Mouse (Mus musculus) forebrain, embryonic 13.5 days (tissue): ENCODE data around the gene Sept1. TPM values are rescaled to one million over a fixed set of nuclear protein-coding genes. Genes with fewer than 3 reads are reported as not detected.
A peak's percentile ranks its signal among the peaks of the same experiment; 100 is the strongest.
"Not testable (repeated sequence)": the region's sequence is repeated elsewhere in the genome, so short reads cannot be mapped to it uniquely, and the experiment has no call there.

Experiments
- ATAC-seq: fragments of 200-750 bp; cut with Nextera tagmentation; 2 replicates; pipeline ENCODE4 v1.8.0; 2017
- H3K27ac ChIP-seq: fragments of 300-500 bp; sonication (generic); 2 replicates; pipeline ENCODE4 v1.5.1; 2015; ENCODE audit warnings: inconsistent platforms, mild to moderate bottlenecking, moderate library complexity
- H3K27me3 ChIP-seq: fragments of 300-500 bp; sonication (generic); 2 replicates; pipeline ENCODE4 v1.6.1; 2015; ENCODE audit warnings: mild to moderate bottlenecking, inconsistent platforms
- H3K36me3 ChIP-seq: fragments of 300-500 bp; sonication (generic); 2 replicates; pipeline ENCODE4 v1.6.1; 2015; ENCODE audit warnings: mild to moderate bottlenecking, inconsistent platforms; ENCODE audit not compliant: poor library complexity, severe bottlenecking
- H3K4me1 ChIP-seq: fragments of 300-500 bp; sonication (generic); 2 replicates; pipeline ENCODE4 v1.6.1; 2015; ENCODE audit warnings: inconsistent platforms
- H3K4me2 ChIP-seq: fragments of 300-500 bp; sonication (generic); 2 replicates; pipeline ENCODE4 v1.6.1; 2015; ENCODE audit warnings: inconsistent platforms, mild to moderate bottlenecking, moderate library complexity
- H3K4me3 ChIP-seq: fragments of 300-500 bp; sonication (generic); 2 replicates; pipeline ENCODE4 v1.5.1; 2015; ENCODE audit warnings: mild to moderate bottlenecking, inconsistent platforms
- H3K9ac ChIP-seq: fragments of 300-500 bp; sonication (generic); 2 replicates; pipeline ENCODE4 v1.6.1; 2015; ENCODE audit warnings: mild to moderate bottlenecking, inconsistent platforms
- H3K9me3 ChIP-seq: fragments of 300-500 bp; sonication (generic); replicated peaks from 2 replicates; pipeline ENCODE4 v1.6.1; 2016; ENCODE audit warnings: inconsistent platforms
- WGBS: fragments of 180-500 bp; shearing (Covaris S2); methylation state at CpG from one replicate; pipeline ENCODE4 v1.1.7; 2015; 5-methylcytosine and 5-hydroxymethylcytosine counted together
- polyA plus RNA-seq: library from polyadenylated mRNA; unstranded; fragments of >200 nt; fragmentation: Nextera tagmentation; extraction: Ambion mirVana; gene quantifications from 2 replicates; pipeline ENCODE4 v1.2.1, GENCODE M21; 2015

The Sept1 gene
- polyA plus RNA-seq, 1 experiment from 2014 or later: 33.4 TPM

- WGBS: 90% methylated on average over 8 of the region's 8 CpGs
- not testable (repeated sequence) for H3K27me3 ChIP-seq, ATAC-seq, H3K9ac ChIP-seq, H3K9me3 ChIP-seq, H3K4me3 ChIP-seq, H3K27ac ChIP-seq, H3K4me2 ChIP-seq
- Histone ChIP-seq H3K36me3 (peaks cover 41% of the 10 kb centered on the region), H3K4me1 (peaks cover 26% of the 10 kb centered on the region)
Observed at GRCm38 (mm10) chr7:127250511-127250910, 17.6 kb upstream of the Sept1 start.

GRCm38 (mm10) chr7:127244658-127245510, 12.0 kb upstream of the Sept1 start:
- H3K27me3 ChIP-seq: no peaks in the 10 kb centered on the region
- H3K4me1 ChIP-seq: peaks cover 26% of the 10 kb centered on the region
- peak overlapping the region; percentile 90 for H3K9ac ChIP-seq
- peak overlapping the region; percentile 87 for H3K27ac ChIP-seq
- peak overlapping the region; percentile 75 for H3K4me2 ChIP-seq
- ATAC-seq: peak; percentile 67
- WGBS: 14% methylated on average over 23 of the region's 33 CpGs
- H3K9me3 ChIP-seq: no peaks in the 10 kb centered on the region
- H3K4me3 ChIP-seq: peak overlapping the region; percentile 85
- H3K36me3 ChIP-seq: peaks cover 38% of the 10 kb centered on the region

- Histone ChIP-seq H3K27ac (peak within 1 kb of the TSS; percentile 87), H3K4me2 (peak within 1 kb of the TSS; percentile 75), H3K27me3 (no peaks in the 10 kb centered on the region), H3K9me3 (no peaks in the 10 kb centered on the region), H3K36me3 (peaks cover 33% of the 10 kb centered on the region), H3K9ac (peak within 1 kb of the TSS; percentile 90), H3K4me3 (peak within 1 kb of the TSS; percentile 85), H3K4me1 (peaks cover 26% of the 10 kb centered on the region)
- WGBS: under 1% methylated on average over 49 of the region's 56 CpGs
- ATAC-seq: peak; percentile 95
Observed at GRCm38 (mm10) chr7:127243870-127244657, 11.1 kb upstream of the Sept1 start, which contains the start of gene Zfp771. Gene Zfp771 (plus strand): TSS chr7:127244274.

GRCm38 (mm10) chr7:127243361-127243867, 10.5 kb upstream of the Sept1 start:
- no peaks in the 10 kb centered on the region for H3K9me3 ChIP-seq
- peaks cover 26% of the 10 kb centered on the region for H3K4me1 ChIP-seq
- H3K4me3 ChIP-seq: peak overlapping the region; percentile 85
- H3K27ac ChIP-seq: peak overlapping the region; percentile 87
- no peaks in the 10 kb centered on the region for H3K27me3 ChIP-seq
- ATAC-seq: no peak; the same call in 1 of the 2 replicates
- peak overlapping the region; percentile 75 for H3K4me2 ChIP-seq
- peaks cover 35% of the 10 kb centered on the region for H3K36me3 ChIP-seq
- WGBS: 38% methylated on average over 2 of the region's 2 CpGs
- peak overlapping the region; percentile 90; the same call in 1 of the 2 replicates for H3K9ac ChIP-seq

- no peak for ATAC-seq
- Histone ChIP-seq H3K4me3 (peak overlapping the region; percentile 94), H3K9ac (peak overlapping the region; percentile 97; the same call in 1 of the 2 replicates), H3K36me3 (peaks cover 58% of the 10 kb centered on the region), H3K4me2 (peak overlapping the region; percentile 90), H3K27ac (no peak overlapping the region), H3K9me3 (no peaks in the 10 kb centered on the region), H3K27me3 (no peaks in the 10 kb centered on the region), H3K4me1 (peaks cover 38% of the 10 kb centered on the region)
- WGBS: 73% methylated on average over 2 of the region's 2 CpGs
Observed at GRCm38 (mm10) chr7:127234777-127235176, 1.8 kb upstream of the Sept1 start.

- peak overlapping the region; percentile 94 for H3K4me3 ChIP-seq
- H3K4me2 ChIP-seq: peak overlapping the region; percentile 90
- no peaks in the 10 kb centered on the region for H3K9me3 ChIP-seq
- no peak for ATAC-seq
- peak overlapping the region; percentile 99 for H3K27ac ChIP-seq
- no peaks in the 10 kb centered on the region for H3K27me3 ChIP-seq
- 5% methylated on average over 9 of the region's 9 CpGs for WGBS
- H3K9ac ChIP-seq: peak overlapping the region; percentile 97
- H3K36me3 ChIP-seq: peaks cover 60% of the 10 kb centered on the region
- H3K4me1 ChIP-seq: peaks cover 42% of the 10 kb centered on the region
Observed at GRCm38 (mm10) chr7:127233765-127234164, 835 bp upstream of the Sept1 start.

GRCm38 (mm10) chr7:127233368-127233749, 429 bp upstream of the Sept1 start:
- H3K27ac ChIP-seq: peak overlapping the region; percentile 99
- no peaks in the 10 kb centered on the region for H3K27me3 ChIP-seq
- H3K4me2 ChIP-seq: peak overlapping the region; percentile 90
- H3K4me3 ChIP-seq: peak overlapping the region; percentile 94
- H3K9ac ChIP-seq: peak overlapping the region; percentile 97
- WGBS: under 1% methylated on average over 27 of the region's 27 CpGs
- peak; percentile 43; the same call in 1 of the 2 replicates for ATAC-seq
- H3K36me3 ChIP-seq: peaks cover 59% of the 10 kb centered on the region
- no peaks in the 10 kb centered on the region for H3K9me3 ChIP-seq
- H3K4me1 ChIP-seq: peaks cover 42% of the 10 kb centered on the region

- H3K4me3 ChIP-seq: peak overlapping the region; percentile 94
- peak overlapping the region; percentile 90 for H3K4me2 ChIP-seq
- no peaks in the 10 kb centered on the region for H3K9me3 ChIP-seq
- no peaks in the 10 kb centered on the region for H3K27me3 ChIP-seq
- H3K27ac ChIP-seq: peak overlapping the region; percentile 99
- 4% methylated on average over 20 of the region's 20 CpGs for WGBS
- peak overlapping the region; percentile 97 for H3K9ac ChIP-seq
- peaks cover 42% of the 10 kb centered on the region for H3K4me1 ChIP-seq
- peaks cover 45% of the 10 kb centered on the region for H3K36me3 ChIP-seq
- ATAC-seq: no peak
Observed at GRCm38 (mm10) chr7:127231826-127232621, 906 bp downstream of the Sept1 start.

GRCm38 (mm10) chr7:127231376-127231775, 1.6 kb downstream of the Sept1 start:
- Histone ChIP-seq H3K4me3 (peak overlapping the region; percentile 94), H3K27me3 (no peaks in the 10 kb centered on the region), H3K9me3 (no peaks in the 10 kb centered on the region), H3K27ac (peak overlapping the region; percentile 99; the same call in 1 of the 2 replicates), H3K36me3 (peaks cover 39% of the 10 kb centered on the region), H3K4me2 (peak overlapping the region; percentile 90), H3K9ac (peak overlapping the region; percentile 97), H3K4me1 (peaks cover 38% of the 10 kb centered on the region)
- ATAC-seq: no peak
- WGBS: 66% methylated on average over 3 of the region's 3 CpGs

GRCm38 (mm10) chr7:127228615-127229303, 4.2 kb downstream of the Sept1 start:
- no peak for ATAC-seq
- WGBS: 58% methylated on average over 4 of the region's 4 CpGs
- H3K4me2 ChIP-seq: no peak overlapping the region
- H3K4me3 ChIP-seq: no peak overlapping the region
- no peaks in the 10 kb centered on the region for H3K9me3 ChIP-seq
- H3K4me1 ChIP-seq: peaks cover 24% of the 10 kb centered on the region
- no peaks in the 10 kb centered on the region for H3K27me3 ChIP-seq
- no peak overlapping the region for H3K9ac ChIP-seq
- H3K36me3 ChIP-seq: peaks cover 24% of the 10 kb centered on the region; the same call in 1 of the 2 replicates
- 0 out of 2 replicates have a peak overlapping the region, but pooled peaks have one; percentile 22 for H3K27ac ChIP-seq
